Mouse (Mus musculus): ENCODE results near the gene Pde8b. TPM values are rescaled to one million over a fixed set of nuclear protein-coding genes. Genes with fewer than 3 reads are reported as not detected.
"Not testable (repeated sequence)": the region's sequence is repeated elsewhere in the genome, so short reads cannot be mapped to it uniquely, and the experiment has no call there.

The Pde8b gene
- polyA plus RNA-seq, 1 experiment from 2014 or later, result 6.6 TPM

GRCm38 (mm10) chr13:95243026-95243425 is 7.1 kb downstream of the Pde8b start:
- Histone ChIP-seq H3K4me1 (no peaks in the 10 kb centered on the region), H3K27me3 (0 out of 2 replicates have a peak, but pooled peaks cover under 1% of the 10 kb centered on the region), H3K36me3 (no peaks in the 10 kb centered on the region), H3K9ac (no peak overlapping the region), H3K27ac (no peak overlapping the region), H3K4me3 (no peak overlapping the region), H3K4me2 (no peak overlapping the region), H3K9me3 (no peaks in the 10 kb centered on the region)
- 61% methylated on average over 2 of the region's 2 CpGs for WGBS
- ATAC-seq (ENCODE audit: borderline replicate concordance, extremely low read depth, low FRiP score, low TSS enrichment), result no peak

DNA sequence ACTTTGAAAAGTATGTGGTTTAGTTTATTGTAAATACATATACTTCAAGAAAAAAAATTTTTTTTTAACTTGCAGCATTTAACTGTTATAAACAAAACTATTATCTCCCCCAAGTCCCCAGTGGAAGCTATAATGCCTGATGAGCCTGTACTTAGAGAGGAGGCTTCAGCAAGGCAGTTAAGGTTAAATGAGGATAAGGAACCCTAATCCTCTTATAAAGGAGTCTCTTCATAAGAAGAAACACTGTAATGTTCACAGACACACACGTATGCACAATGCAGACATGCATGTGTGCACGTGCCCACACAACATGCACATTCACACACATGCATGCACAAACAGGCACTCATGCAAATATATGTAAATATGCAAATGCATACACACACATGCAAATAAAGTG is 12.6 kb downstream of the Pde8b start:
- WGBS, result 97% methylated on average over 2 of the region's 2 CpGs
- no peaks in the 10 kb centered on the region for H3K9me3 ChIP-seq
- no peak overlapping the region for H3K9ac ChIP-seq
- no peaks in the 10 kb centered on the region for H3K36me3 ChIP-seq
- no peaks in the 10 kb centered on the region for H3K27me3 ChIP-seq
- no peaks in the 10 kb centered on the region for H3K4me1 ChIP-seq
- no peak overlapping the region for H3K27ac ChIP-seq
- ATAC-seq (ENCODE audit: borderline replicate concordance, extremely low read depth, low FRiP score, low TSS enrichment), result no peak
- H3K4me3 ChIP-seq, result no peak overlapping the region
- no peak overlapping the region for H3K4me2 ChIP-seq

DNA sequence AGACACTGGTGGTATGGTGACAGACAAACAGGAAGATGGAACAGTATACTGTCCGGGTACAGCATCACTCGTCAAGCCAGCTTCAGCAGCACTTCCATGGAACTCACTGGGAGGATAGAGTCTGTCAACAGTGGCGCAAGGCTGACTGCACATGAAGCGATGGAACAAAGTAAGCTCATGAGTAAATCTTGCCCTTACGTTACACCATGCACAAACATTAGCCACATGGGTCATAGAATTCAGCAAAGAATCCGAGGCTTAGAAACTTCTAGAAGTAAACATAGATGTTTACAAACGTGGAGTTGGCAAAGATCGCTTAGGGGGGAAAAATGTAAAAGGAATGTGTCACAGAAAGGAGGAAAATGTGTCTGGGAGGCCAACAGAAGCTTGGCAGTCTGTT is 14.9 kb downstream of the Pde8b start:
- 46% methylated on average over 8 of the region's 8 CpGs for WGBS
- Histone ChIP-seq H3K27me3 (no peaks in the 10 kb centered on the region), H3K27ac (no peak overlapping the region), H3K4me2 (no peak overlapping the region), H3K9ac (no peak overlapping the region), H3K9me3 (no peaks in the 10 kb centered on the region), H3K4me1 (0 out of 2 replicates have a peak, but pooled peaks cover 7% of the 10 kb centered on the region), H3K36me3 (no peaks in the 10 kb centered on the region), H3K4me3 (no peak overlapping the region)
- no peak for ATAC-seq (ENCODE audit: borderline replicate concordance, extremely low read depth, low FRiP score, low TSS enrichment)

GRCm38 (mm10) chr13:95231366-95232138 is 18.6 kb downstream of the Pde8b start:
- Histone ChIP-seq H3K4me1 (0 out of 2 replicates have a peak, but pooled peaks cover 11% of the 10 kb centered on the region), H3K9me3 (no peaks in the 10 kb centered on the region), H3K27me3 (no peaks in the 10 kb centered on the region), H3K27ac (peak overlapping the region; percentile 45), H3K9ac (no peak overlapping the region), H3K4me2 (no peak overlapping the region), H3K4me3 (no peak overlapping the region), H3K36me3 (no peaks in the 10 kb centered on the region)
- 44% methylated on average over 8 of the region's 8 CpGs for WGBS
- ATAC-seq (ENCODE audit: borderline replicate concordance, extremely low read depth, low FRiP score, low TSS enrichment), result no peak

DNA sequence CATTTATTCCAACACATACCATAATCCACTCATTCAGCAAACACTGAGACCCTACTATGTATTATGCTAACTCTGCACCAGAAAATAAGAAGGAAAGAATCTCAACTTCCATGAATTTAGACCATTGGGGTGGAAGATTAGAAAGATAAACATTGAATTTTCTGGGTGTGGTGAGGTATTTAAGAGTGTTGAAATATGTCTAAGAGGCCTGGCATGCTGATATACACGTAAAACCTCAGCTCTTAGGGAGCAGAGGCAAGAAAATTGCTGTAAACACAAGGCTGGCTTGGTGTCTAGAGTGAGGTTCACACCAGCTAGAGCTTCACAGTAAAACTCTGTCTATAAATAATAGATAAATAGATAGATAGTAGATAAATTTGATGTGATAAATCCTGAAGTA is 19.8 kb downstream of the Pde8b start:
- 0 out of 2 replicates have a peak, but pooled peaks cover 11% of the 10 kb centered on the region for H3K4me1 ChIP-seq
- no peaks in the 10 kb centered on the region for H3K27me3 ChIP-seq
- H3K36me3 ChIP-seq, result no peaks in the 10 kb centered on the region
- no peaks in the 10 kb centered on the region for H3K9me3 ChIP-seq
- ATAC-seq (ENCODE audit: borderline replicate concordance, extremely low read depth, low FRiP score, low TSS enrichment), result no peak
- 40% methylated on average over 1 of the region's 1 CpGs for WGBS
- no peak overlapping the region for H3K4me3 ChIP-seq
- peak overlapping the region; percentile 45 for H3K27ac ChIP-seq
- no peak overlapping the region for H3K9ac ChIP-seq
- H3K4me2 ChIP-seq, result no peak overlapping the region

DNA sequence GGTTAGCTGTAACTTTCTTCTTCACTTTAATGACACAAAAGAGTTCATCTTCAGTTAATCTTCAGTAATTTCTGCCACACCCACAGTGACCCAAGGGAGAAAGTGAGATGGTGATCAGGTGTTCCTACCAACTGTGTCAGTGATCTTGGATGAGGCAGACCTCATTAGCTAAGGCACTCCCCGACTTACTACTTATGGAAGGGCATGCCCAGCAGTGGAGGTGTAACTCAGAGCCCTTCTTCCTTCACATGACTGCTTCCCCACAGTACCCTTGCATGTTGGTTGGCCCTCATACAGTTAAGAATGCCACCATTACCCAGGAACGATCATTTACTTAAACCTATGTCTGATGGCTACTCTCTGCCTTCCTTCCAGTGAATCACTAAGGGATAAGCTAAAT is 25.6 kb downstream of the Pde8b start:
- Histone ChIP-seq H3K4me1 (0 out of 2 replicates have a peak, but pooled peaks cover 10% of the 10 kb centered on the region), H3K27ac (no peak overlapping the region), H3K4me2 (no peak overlapping the region), H3K9ac (no peak overlapping the region), H3K27me3 (peaks cover 22% of the 10 kb centered on the region), H3K4me3 (no peak overlapping the region), H3K36me3 (no peaks in the 10 kb centered on the region), H3K9me3 (no peaks in the 10 kb centered on the region)
- 79% methylated on average over 2 of the region's 2 CpGs for WGBS
- ATAC-seq (ENCODE audit: borderline replicate concordance, extremely low read depth, low FRiP score, low TSS enrichment), result no peak

GRCm38 (mm10) chr13:95223427-95223772 is 26.7 kb downstream of the Pde8b start:
- no peak for ATAC-seq (ENCODE audit: borderline replicate concordance, extremely low read depth, low FRiP score, low TSS enrichment)
- Histone ChIP-seq H3K4me2 (peak overlapping the region; percentile 98), H3K9ac (peak overlapping the region; percentile 54; the same call in 1 of the 2 replicates), H3K27me3 (peaks cover 25% of the 10 kb centered on the region), H3K36me3 (no peaks in the 10 kb centered on the region), H3K4me3 (peak overlapping the region; percentile 75), H3K4me1 (0 out of 2 replicates have a peak, but pooled peaks cover 10% of the 10 kb centered on the region), H3K27ac (peak overlapping the region; percentile 67), H3K9me3 (no peaks in the 10 kb centered on the region)
- WGBS, result 45% methylated on average over 2 of the region's 2 CpGs

- H3K36me3 ChIP-seq, result no peaks in the 10 kb centered on the region
These were observed 27.3 kb downstream of the Pde8b start for GRCm38 (mm10) chr13:95222569-95223426.

DNA sequence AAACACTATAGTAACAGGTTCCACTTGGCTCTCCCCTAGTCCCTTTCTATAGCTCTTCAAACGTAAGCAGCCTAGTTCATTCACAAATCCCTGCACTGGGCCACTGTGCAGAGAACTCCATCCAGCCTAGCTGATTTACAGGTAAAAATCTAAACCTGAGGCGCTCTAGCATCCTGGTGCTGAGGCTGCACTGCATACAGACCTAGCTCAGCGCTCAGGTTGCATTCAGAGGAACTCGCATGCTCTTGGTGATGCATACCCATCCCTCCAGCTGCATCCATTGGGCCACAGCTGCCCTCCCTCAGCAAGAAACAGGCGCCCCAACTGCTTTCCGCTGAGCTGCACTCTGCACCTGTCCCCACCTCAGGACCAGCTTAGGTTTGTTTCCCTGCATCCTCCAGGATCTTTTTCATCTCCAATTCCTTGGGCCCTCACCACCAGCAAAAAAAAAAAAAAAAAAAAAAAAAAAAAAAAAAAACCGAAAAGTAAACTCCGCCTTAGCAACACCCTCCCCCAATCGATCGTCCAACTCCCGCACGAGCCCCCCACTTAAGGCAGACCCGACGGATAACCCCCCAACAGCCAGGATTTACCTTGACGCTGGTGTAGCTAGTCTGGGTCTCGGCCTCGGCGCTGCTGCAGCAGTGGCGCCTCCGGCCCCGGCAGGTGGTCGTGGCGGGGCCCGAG is 28.1 kb downstream of the Pde8b start:
- H3K9ac ChIP-seq, result peak overlapping the region; percentile 54
- 4% methylated on average over 24 of the region's 24 CpGs for WGBS
- peaks cover 25% of the 10 kb centered on the region for H3K27me3 ChIP-seq
- peak overlapping the region; percentile 75 for H3K4me3 ChIP-seq
- 0 out of 2 replicates have a peak overlapping the region, but pooled peaks have one; percentile 67 for H3K27ac ChIP-seq
- H3K9me3 ChIP-seq, result no peaks in the 10 kb centered on the region
- H3K36me3 ChIP-seq, result no peaks in the 10 kb centered on the region
- peak overlapping the region; percentile 98 for H3K4me2 ChIP-seq
- ATAC-seq (ENCODE audit: borderline replicate concordance, extremely low read depth, low FRiP score, low TSS enrichment), result 0 out of 2 replicates have a peak, but pooled peaks have one; percentile 7
- 0 out of 2 replicates have a peak, but pooled peaks cover 10% of the 10 kb centered on the region for H3K4me1 ChIP-seq

More at GRCm38 (mm10) chr13:95222569-95223426, 27.3 kb downstream of the Pde8b start:
- peak overlapping the region; percentile 67 for H3K27ac ChIP-seq
- peaks cover 25% of the 10 kb centered on the region for H3K27me3 ChIP-seq
- H3K9me3 ChIP-seq, result no peaks in the 10 kb centered on the region
- peak overlapping the region; percentile 98 for H3K4me2 ChIP-seq
- ATAC-seq (ENCODE audit: borderline replicate concordance, extremely low read depth, low FRiP score, low TSS enrichment), result peak; percentile 76
- peak overlapping the region; percentile 75 for H3K4me3 ChIP-seq
- WGBS, result 1% methylated on average over 68 of the region's 96 CpGs
- 0 out of 2 replicates have a peak, but pooled peaks cover 10% of the 10 kb centered on the region for H3K4me1 ChIP-seq
- peak overlapping the region; percentile 54 for H3K9ac ChIP-seq

- not testable (repeated sequence) for ATAC-seq (ENCODE audit: borderline replicate concordance, extremely low read depth, low FRiP score, low TSS enrichment); H3K4me3 ChIP-seq; H3K4me1 ChIP-seq; H3K4me2 ChIP-seq; H3K9me3 ChIP-seq; H3K27ac ChIP-seq; H3K9ac ChIP-seq; H3K36me3 ChIP-seq; H3K27me3 ChIP-seq
- 18% methylated on average over 1 of the region's 1 CpGs for WGBS
These were observed 34.4 kb downstream of the Pde8b start for GRCm38 (mm10) chr13:95215661-95216170.

DNA sequence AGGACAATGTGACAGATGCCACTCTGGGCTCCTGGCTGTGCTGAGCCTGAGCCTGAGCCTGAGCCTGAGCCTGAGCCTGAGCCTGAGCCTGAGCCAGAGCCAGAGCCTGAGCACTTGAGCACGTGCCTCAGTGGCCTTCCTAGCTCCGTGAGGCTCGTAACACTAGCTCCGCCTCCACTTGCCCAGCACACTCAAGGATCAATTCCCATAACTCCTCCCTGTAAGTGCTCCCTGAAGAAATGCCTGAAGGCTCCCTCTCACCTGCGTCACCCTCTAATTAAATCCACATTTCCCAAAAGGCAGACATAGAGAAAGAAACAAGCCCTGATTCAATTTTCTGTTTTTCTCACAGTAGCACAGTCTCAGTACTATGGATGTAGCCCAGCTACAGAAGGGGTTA is 37.8 kb downstream of the Pde8b start:
- Histone ChIP-seq H3K4me2 (no peak overlapping the region), H3K9me3 (no peaks in the 10 kb centered on the region), H3K36me3 (no peaks in the 10 kb centered on the region), H3K27me3 (no peaks in the 10 kb centered on the region), H3K4me1 (no peaks in the 10 kb centered on the region), H3K9ac (no peak overlapping the region), H3K4me3 (no peak overlapping the region), H3K27ac (no peak overlapping the region)
- ATAC-seq (ENCODE audit: borderline replicate concordance, extremely low read depth, low FRiP score, low TSS enrichment), result no peak
- WGBS, result 71% methylated on average over 5 of the region's 5 CpGs

Data from lung, embryonic 15.5 days (tissue).